Mouse (Mus musculus): ENCODE data around the gene Ttll5. TPM values are rescaled to one million over a fixed set of nuclear protein-coding genes. Genes with fewer than 3 reads are reported as not detected.

Gene Ttll5
- total and polyA plus RNA-seq, 3 experiments: 10.1 to 14.2 (median 11.4) TPM

DNA sequence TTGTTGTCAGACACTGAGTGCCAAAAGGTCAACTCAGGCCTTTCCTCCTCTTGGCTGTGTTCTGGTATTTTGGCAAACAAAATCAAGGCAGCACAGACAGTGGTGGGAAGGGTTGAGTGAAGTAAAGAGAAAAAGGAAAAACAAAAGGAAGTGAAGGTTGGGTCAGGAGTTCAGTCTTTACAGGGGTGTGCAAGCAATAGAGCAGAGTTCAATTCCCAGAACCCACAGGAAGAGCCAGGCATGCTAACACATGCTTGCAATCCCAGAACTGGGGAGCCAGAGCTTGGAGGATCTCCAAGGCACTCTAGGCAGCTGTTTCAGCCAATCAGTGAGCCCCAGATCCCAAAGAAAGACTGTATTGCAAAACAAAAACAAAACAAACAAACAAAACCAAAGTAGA is 240.3 kb downstream of the Ttll5 start:
- H3K27me3 ChIP-seq (ENCODE audit: control insufficient read depth, insufficient read depth, low read length): no peaks in the 10 kb centered on the region
- no peak overlapping the region for H3K4me3 ChIP-seq
- TF ChIP-seq EP300 (IDR thresholded peaks at IDR 0.05; ENCODE audit: insufficient read depth, low read depth, low read length) (no peak), POLR2A (IDR thresholded peaks at IDR 0.05; ENCODE audit: insufficient read depth, low read depth, low read length) (no peak)
- H3K4me1 ChIP-seq (ENCODE audit: control insufficient read depth, insufficient read depth, low read length): no peaks in the 10 kb centered on the region
- no peaks in the 10 kb centered on the region for H3K79me2 ChIP-seq (replicated peaks; ENCODE audit: control insufficient read depth, insufficient read depth, low read length)
- H3K36me3 ChIP-seq (ENCODE audit: control insufficient read depth, insufficient read depth, low read length): no peaks in the 10 kb centered on the region
- no peak overlapping the region for H3K9ac ChIP-seq (ENCODE audit: low read depth, low read length)
- H3K27ac ChIP-seq: no peak overlapping the region
- no peak for DNase-seq
- intact Hi-C loops (cut with DNase I): no loop called here

DNA sequence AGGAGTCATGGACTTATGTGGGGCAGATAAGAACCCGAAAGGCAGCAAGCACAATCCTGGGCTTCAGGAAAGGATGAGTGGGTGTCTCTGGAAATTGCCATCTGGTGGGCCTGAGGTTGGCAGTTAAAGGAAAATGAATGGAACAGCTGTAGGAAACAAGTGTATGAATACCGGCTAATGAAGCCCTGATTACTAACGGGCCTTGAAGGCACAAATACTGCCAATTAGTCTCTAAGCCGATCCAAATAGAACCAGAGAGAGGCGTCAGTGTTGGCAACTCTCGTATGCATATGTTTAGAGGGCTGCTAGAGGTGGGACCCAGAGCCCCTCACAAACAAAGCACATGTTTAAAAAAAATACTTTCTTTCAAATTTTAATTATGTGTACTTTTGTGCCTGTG is 247.0 kb downstream of the Ttll5 start:
- no peaks in the 10 kb centered on the region for H3K36me3 ChIP-seq (ENCODE audit: control insufficient read depth, insufficient read depth, low read length)
- no peaks in the 10 kb centered on the region for H3K79me2 ChIP-seq (replicated peaks; ENCODE audit: control insufficient read depth, insufficient read depth, low read length)
- no peak overlapping the region for H3K27ac ChIP-seq
- H3K4me3 ChIP-seq: no peak overlapping the region
- TF ChIP-seq EP300 (IDR thresholded peaks at IDR 0.05; ENCODE audit: insufficient read depth, low read depth, low read length) (no peak), CTCF (IDR thresholded peaks at IDR 0.05) (no peak), POLR2A (IDR thresholded peaks at IDR 0.05; ENCODE audit: insufficient read depth, low read depth, low read length) (no peak)
- 89% methylated on average over 6 of the region's 6 CpGs for WGBS
- H3K9ac ChIP-seq (ENCODE audit: low read depth, low read length): no peak overlapping the region
- intact Hi-C loops (cut with DNase I): no loop called here
- peaks cover 4% of the 10 kb centered on the region for H3K4me1 ChIP-seq (ENCODE audit: control insufficient read depth, insufficient read depth, low read length)
- DNase-seq: no peak
- no peaks in the 10 kb centered on the region for H3K27me3 ChIP-seq (ENCODE audit: control insufficient read depth, insufficient read depth, low read length)

DNA sequence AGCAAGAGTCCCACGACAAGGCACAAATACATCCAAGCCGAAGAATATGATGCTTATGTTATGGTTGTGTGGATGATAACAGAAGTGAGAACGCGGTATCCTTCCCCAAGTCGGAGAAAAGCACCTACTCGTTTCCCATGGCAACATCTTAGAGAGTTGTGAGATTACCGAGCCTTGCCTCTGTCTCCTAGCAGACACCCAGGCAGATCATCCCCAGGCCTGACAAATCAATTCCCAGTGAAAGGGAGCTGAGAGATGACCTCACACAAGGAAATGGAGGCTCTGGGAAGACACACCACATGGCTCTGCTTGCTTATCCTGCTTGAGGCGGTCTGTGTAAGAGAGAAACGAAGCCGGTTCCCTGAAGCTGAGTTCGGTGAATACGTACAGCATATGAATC is 250.2 kb downstream of the Ttll5 start:
- peaks cover 5% of the 10 kb centered on the region for H3K4me1 ChIP-seq (ENCODE audit: control insufficient read depth, insufficient read depth, low read length)
- TF ChIP-seq EP300 (IDR thresholded peaks at IDR 0.05; ENCODE audit: insufficient read depth, low read depth, low read length): no peak
- TF ChIP-seq POLR2A (IDR thresholded peaks at IDR 0.05; ENCODE audit: insufficient read depth, low read depth, low read length): no peak
- no peak for TF ChIP-seq CTCF (IDR thresholded peaks at IDR 0.05)
- H3K27ac ChIP-seq: no peak overlapping the region
- H3K4me3 ChIP-seq: no peak overlapping the region
- intact Hi-C loops (cut with DNase I): loop anchor here (5.0 kb wide), 2 partner anchors 142 to 327 kb away; partner anchors contain the start of gene Flvcr2
- no peaks in the 10 kb centered on the region for H3K27me3 ChIP-seq (ENCODE audit: control insufficient read depth, insufficient read depth, low read length)
- no peaks in the 10 kb centered on the region for H3K36me3 ChIP-seq (ENCODE audit: control insufficient read depth, insufficient read depth, low read length)
- WGBS: 73% methylated on average over 12 of the region's 12 CpGs
- H3K9ac ChIP-seq (ENCODE audit: low read depth, low read length): no peak overlapping the region
- no peaks in the 10 kb centered on the region for H3K79me2 ChIP-seq (replicated peaks; ENCODE audit: control insufficient read depth, insufficient read depth, low read length)
- DNase-seq: no peak

DNA sequence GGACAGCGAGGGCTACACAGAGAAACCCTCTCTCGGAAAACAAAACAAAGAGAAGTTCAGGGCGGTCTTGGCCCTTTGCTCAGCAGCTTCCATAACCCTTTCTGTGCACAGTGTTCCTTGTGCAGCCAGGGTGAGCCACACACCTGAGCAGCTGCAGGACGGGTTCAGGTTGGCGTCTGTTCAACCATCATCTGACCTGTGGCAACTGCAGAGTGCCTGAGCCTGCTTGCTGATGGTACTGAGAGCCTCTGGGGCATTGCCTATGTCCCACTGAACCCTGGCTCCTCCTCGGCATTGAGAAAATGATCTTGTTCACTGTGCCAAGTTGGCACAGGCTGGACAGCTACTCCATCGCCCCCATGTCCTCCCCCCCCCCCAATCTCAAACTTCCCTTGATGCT is 250.9 kb downstream of the Ttll5 start:
- Histone ChIP-seq H3K9ac (ENCODE audit: low read depth, low read length) (no peak overlapping the region), H3K27me3 (ENCODE audit: control insufficient read depth, insufficient read depth, low read length) (no peaks in the 10 kb centered on the region), H3K79me2 (replicated peaks; ENCODE audit: control insufficient read depth, insufficient read depth, low read length) (no peaks in the 10 kb centered on the region), H3K36me3 (ENCODE audit: control insufficient read depth, insufficient read depth, low read length) (no peaks in the 10 kb centered on the region), H3K4me1 (ENCODE audit: control insufficient read depth, insufficient read depth, low read length) (peaks cover 5% of the 10 kb centered on the region), H3K27ac (no peak overlapping the region), H3K4me3 (no peak overlapping the region)
- 78% methylated on average over 7 of the region's 7 CpGs for WGBS
- no peak for DNase-seq
- intact Hi-C loops (cut with DNase I): loop anchor here (5.0 kb wide), 2 partner anchors 143 to 328 kb away; partner anchors contain the start of gene Flvcr2
- no peak for TF ChIP-seq EP300 (IDR thresholded peaks at IDR 0.05; ENCODE audit: insufficient read depth, low read depth, low read length)
- TF ChIP-seq CTCF (IDR thresholded peaks at IDR 0.05): no peak
- no peak for TF ChIP-seq POLR2A (IDR thresholded peaks at IDR 0.05; ENCODE audit: insufficient read depth, low read depth, low read length)

DNA sequence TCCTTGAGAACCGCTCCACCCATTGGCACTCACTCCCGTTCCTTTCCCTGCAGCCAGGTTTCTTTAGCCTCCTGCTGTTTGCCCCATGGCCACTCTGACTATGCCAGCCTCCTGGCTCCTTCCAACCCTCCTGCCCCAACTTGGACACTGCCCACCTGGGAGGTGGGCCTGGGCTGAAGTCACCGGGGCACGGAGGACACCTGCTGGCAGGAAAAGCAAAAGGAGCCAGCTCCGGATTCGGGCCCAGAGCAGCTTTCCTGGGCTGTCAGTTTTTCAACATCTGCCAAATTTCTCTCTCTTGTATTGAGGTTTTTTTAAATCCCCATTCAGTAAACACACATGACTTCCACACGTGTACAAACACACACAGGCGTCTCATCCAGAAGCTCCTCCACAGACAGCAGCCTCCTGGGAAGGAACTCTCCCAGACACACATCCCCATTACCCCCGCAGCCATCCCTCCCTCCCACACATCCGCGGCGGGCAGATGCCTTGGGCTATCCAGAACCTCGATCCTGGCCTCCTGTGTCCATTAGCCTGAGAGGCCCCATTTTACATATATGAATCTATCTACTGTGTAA is 252.0 kb downstream of the Ttll5 start:
- peak; percentile 49 to 59 for DNase-seq
- TF ChIP-seq POLR2A (IDR thresholded peaks at IDR 0.05; ENCODE audit: insufficient read depth, low read depth, low read length) (no peak), EP300 (IDR thresholded peaks at IDR 0.05; ENCODE audit: insufficient read depth, low read depth, low read length) (no peak), CTCF (IDR thresholded peaks at IDR 0.05) (peak; percentile 61)
- intact Hi-C loops (cut with DNase I): loop anchor here (5.0 kb wide), 2 partner anchors 144 to 329 kb away; partner anchors contain the start of gene Flvcr2
- no peaks in the 10 kb centered on the region for H3K79me2 ChIP-seq (replicated peaks; ENCODE audit: control insufficient read depth, insufficient read depth, low read length)
- peak overlapping the region; percentile 42 for H3K4me3 ChIP-seq
- peaks cover 5% of the 10 kb centered on the region for H3K4me1 ChIP-seq (ENCODE audit: control insufficient read depth, insufficient read depth, low read length)
- peak overlapping the region; percentile 43 for H3K9ac ChIP-seq (ENCODE audit: low read depth, low read length)
- WGBS: 8% methylated on average over 13 of the region's 13 CpGs
- peak overlapping the region; percentile 49 for H3K27ac ChIP-seq
- H3K27me3 ChIP-seq (ENCODE audit: control insufficient read depth, insufficient read depth, low read length): no peaks in the 10 kb centered on the region
- no peaks in the 10 kb centered on the region for H3K36me3 ChIP-seq (ENCODE audit: control insufficient read depth, insufficient read depth, low read length)

DNA sequence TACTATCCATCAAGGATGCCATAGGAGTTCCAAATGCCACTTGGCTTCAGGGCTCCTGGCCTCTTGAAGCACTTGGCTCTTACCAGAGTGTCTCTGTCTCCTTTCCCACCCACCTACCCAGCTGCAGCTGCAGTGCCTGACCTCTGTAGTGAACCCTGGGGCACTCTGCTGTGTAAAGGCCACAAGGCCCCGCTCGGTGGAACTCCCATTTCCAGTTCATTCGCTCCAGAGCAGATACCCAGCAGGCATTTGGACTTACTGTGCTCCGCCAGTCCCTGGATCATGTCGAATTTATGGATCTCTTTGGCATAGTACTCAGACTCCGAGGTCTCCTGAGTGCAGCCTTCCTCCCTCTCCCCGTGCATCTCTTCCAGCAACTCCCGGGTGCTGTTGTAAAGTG is 252.9 kb downstream of the Ttll5 start:
- Histone ChIP-seq H3K9ac (ENCODE audit: low read depth, low read length) (peak overlapping the region; percentile 43), H3K79me2 (replicated peaks; ENCODE audit: control insufficient read depth, insufficient read depth, low read length) (no peaks in the 10 kb centered on the region), H3K36me3 (ENCODE audit: control insufficient read depth, insufficient read depth, low read length) (no peaks in the 10 kb centered on the region), H3K27me3 (ENCODE audit: control insufficient read depth, insufficient read depth, low read length) (no peaks in the 10 kb centered on the region), H3K4me1 (ENCODE audit: control insufficient read depth, insufficient read depth, low read length) (peaks cover 5% of the 10 kb centered on the region), H3K27ac (peak overlapping the region; percentile 96), H3K4me3 (peak overlapping the region; percentile 54)
- DNase-seq: peak; percentile 21 to 42
- TF ChIP-seq CTCF (IDR thresholded peaks at IDR 0.05): no peak
- TF ChIP-seq POLR2A (IDR thresholded peaks at IDR 0.05; ENCODE audit: insufficient read depth, low read depth, low read length): no peak
- no peak for TF ChIP-seq EP300 (IDR thresholded peaks at IDR 0.05; ENCODE audit: insufficient read depth, low read depth, low read length)
- intact Hi-C loops (cut with DNase I): loop anchor here (5.0 kb wide), 2 partner anchors 145 to 330 kb away; partner anchors contain the start of gene Flvcr2
- WGBS: 46% methylated on average over 8 of the region's 8 CpGs
